Mouse (Mus musculus): ENCODE results near the gene Cnnm3.

The Cnnm3 gene

GRCm38 (mm10) chr1:36575347-36575746 is 63.7 kb downstream of the Cnnm3 start:
- DNase-seq (ENCODE audit: low spot score in 2 of 2): no peak

DNA sequence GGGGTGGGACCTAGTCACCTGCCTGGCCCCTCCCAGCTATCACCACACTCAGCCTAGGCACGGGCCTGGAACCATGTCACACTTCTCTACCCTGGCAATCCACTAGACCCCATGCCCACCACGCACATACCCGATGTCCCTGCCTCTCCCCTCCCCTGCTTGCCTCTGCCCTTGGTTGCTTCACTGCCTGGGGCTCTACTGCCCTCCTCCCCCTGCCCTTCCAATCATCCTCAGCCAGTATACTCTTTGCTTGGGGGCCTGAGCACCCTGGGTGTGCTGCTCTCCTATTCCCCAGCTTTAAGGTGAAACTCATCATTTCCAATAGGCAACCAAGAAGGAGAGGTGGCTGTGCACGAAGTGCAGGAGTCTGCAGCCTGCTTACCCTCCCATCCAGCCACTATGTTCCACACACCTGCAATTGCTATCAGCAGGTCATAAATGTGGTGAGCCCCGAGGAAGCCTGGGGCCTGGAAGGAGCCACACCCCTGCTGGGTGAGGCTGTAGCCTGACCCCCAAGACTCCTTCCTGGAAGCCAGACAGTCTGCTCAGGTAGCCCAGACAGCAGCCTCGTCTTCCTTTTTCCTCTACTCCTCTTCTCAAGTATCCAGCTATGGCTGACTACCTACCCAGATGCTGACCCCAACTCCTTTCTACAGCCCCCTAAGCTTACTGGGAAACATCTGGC is 65.5 kb downstream of the Cnnm3 start:
- no peak for DNase-seq (ENCODE audit: low spot score in 2 of 2)
